Mouse (Mus musculus): ENCODE results near the gene Fbf1. TPM values are rescaled to one million over a fixed set of nuclear protein-coding genes. Genes with fewer than 3 reads are reported as not detected.
A peak's percentile ranks its signal among the peaks of the same experiment; 100 is the strongest.

The Fbf1 gene
- polyA plus RNA-seq (2014; fragmentation: Nextera tagmentation; extraction: Ambion mirVana) = 27.7 and 28.5 TPM in 2 replicates

DNA sequence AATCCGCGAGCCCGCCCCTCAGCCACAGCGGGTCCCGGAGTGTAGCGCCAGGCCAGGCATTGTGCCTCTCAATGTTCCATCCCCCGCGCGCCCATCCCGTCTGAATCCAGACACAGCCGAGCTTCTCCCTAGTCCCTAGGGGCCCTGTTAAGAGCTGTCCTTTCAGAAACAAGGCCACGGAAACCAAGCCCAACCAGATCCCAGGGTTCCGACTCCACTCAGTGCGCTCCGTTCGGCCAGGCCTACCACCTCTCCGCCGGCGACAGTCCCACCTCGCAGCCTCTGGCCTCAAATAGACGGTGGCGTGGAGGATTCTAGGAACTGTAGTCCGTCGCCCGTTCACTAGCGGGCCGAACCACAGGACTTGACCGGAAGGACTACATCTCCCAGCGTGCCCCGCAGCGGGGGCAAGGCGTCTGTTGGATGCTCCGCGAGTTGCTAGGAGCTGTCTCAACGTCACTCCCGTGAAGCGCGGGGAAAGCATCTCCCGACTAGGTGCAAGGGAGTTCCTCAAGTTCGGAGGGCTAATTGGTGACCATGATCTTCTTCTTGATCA lies at the start of gene Fbf1:
TSS of gene Fbf1 (minus strand) at position 283 of the 556 bp plus-strand sequence.
- DNase-seq (ENCODE audit: low spot score) = peak; percentile 99
- H3K9ac ChIP-seq (ENCODE audit: low read depth, low read length) = peak within 1 kb of the TSS; percentile 86
- under 1% methylated on average over 39 of the region's 40 CpGs for WGBS
- ATAC-seq (ENCODE audit: low read depth) = peak; percentile 98
- no peaks in the 10 kb centered on the region for H3K9me3 ChIP-seq (ENCODE audit: control insufficient read depth, low read length)
- peak within 1 kb of the TSS; percentile 79 for H3K4me3 ChIP-seq (ENCODE audit: low read depth, low read length)
- H3K4me2 ChIP-seq (ENCODE audit: low read depth, low read length) = peak within 1 kb of the TSS; percentile 81
- H3K4me1 ChIP-seq (ENCODE audit: control insufficient read depth, insufficient read depth, low read length) = peaks cover 11% of the 10 kb centered on the region; the same call in 1 of the 2 replicates
- peaks cover 48% of the 10 kb centered on the region for H3K36me3 ChIP-seq (ENCODE audit: control insufficient read depth, insufficient read depth, low read length)
- peak within 1 kb of the TSS; percentile 95 for H3K27ac ChIP-seq (replicated peaks; ENCODE audit: low read depth, low read length)
- no peaks in the 10 kb centered on the region for H3K27me3 ChIP-seq (replicated peaks; ENCODE audit: control insufficient read depth, insufficient read depth, low read length)

DNA sequence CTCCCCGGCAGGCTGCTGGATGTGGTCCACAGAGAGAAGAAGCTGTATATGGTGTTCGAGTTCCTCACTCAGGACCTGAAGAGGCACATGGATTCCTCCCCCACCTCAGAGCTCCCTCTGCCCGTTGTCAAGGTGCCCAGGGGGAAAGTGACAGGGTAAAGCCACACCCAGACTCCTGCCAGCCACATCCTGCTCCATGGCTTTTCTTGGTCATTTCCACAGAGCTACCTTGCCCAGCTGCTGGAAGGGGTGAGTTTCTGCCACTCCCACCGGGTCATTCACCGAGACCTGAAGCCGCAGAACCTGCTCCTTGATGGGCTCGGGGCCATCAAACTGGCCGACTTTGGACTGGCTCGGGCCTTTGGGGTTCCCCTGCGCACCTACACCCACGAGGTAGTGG lies 48.6 kb upstream of the Fbf1 start:
- 85% methylated on average over 11 of the region's 11 CpGs for WGBS
- ATAC-seq (ENCODE audit: low read depth) (no peak), DNase-seq (ENCODE audit: low spot score) (no peak)
- Histone ChIP-seq H3K4me3 (ENCODE audit: low read depth, low read length) (no peak overlapping the region), H3K9me3 (ENCODE audit: control insufficient read depth, low read length) (peaks cover 4% of the 10 kb centered on the region; the same call in 1 of the 2 replicates), H3K36me3 (ENCODE audit: control insufficient read depth, insufficient read depth, low read length) (no peaks in the 10 kb centered on the region), H3K4me1 (ENCODE audit: control insufficient read depth, insufficient read depth, low read length) (peaks cover 8% of the 10 kb centered on the region), H3K27ac (replicated peaks; ENCODE audit: low read depth, low read length) (no peak overlapping the region), H3K9ac (ENCODE audit: low read depth, low read length) (no peak overlapping the region), H3K4me2 (ENCODE audit: low read depth, low read length) (no peak overlapping the region), H3K27me3 (replicated peaks; ENCODE audit: control insufficient read depth, insufficient read depth, low read length) (peaks cover 7% of the 10 kb centered on the region; the same call in 1 of the 2 replicates)

DNA sequence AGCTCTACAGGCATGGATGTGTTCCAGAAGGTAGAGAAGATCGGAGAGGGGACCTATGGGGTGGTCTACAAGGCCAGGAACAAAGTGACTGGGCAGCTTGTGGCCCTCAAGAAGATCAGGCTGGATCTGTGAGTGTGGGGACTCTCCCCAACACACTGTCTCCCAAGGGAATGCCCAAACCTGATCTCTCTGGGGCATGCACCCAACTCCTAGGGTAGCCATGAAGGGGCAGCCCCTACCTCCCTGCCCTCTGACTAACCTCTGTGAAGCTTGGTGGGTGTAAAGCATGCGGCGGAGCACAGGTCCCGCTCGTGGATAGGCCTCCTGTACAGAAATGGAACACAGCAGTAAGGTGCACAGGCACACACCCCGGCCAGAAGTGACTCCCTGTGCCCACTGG lies 48.0 kb upstream of the Fbf1 start:
- H3K36me3 ChIP-seq (ENCODE audit: control insufficient read depth, insufficient read depth, low read length) = no peaks in the 10 kb centered on the region
- WGBS = 83% methylated on average over 6 of the region's 6 CpGs
- no peak overlapping the region for H3K9ac ChIP-seq (ENCODE audit: low read depth, low read length)
- no peak overlapping the region for H3K4me2 ChIP-seq (ENCODE audit: low read depth, low read length)
- ATAC-seq (ENCODE audit: low read depth) (no peak), DNase-seq (ENCODE audit: low spot score) (no peak)
- H3K4me1 ChIP-seq (ENCODE audit: control insufficient read depth, insufficient read depth, low read length) = peaks cover 8% of the 10 kb centered on the region
- H3K9me3 ChIP-seq (ENCODE audit: control insufficient read depth, low read length) = no peaks in the 10 kb centered on the region
- 0 out of 2 replicates have a peak, but pooled peaks cover under 1% of the 10 kb centered on the region for H3K27me3 ChIP-seq (replicated peaks; ENCODE audit: control insufficient read depth, insufficient read depth, low read length)
- H3K27ac ChIP-seq (replicated peaks; ENCODE audit: low read depth, low read length) = no peak overlapping the region
- no peak overlapping the region for H3K4me3 ChIP-seq (ENCODE audit: low read depth, low read length)

DNA sequence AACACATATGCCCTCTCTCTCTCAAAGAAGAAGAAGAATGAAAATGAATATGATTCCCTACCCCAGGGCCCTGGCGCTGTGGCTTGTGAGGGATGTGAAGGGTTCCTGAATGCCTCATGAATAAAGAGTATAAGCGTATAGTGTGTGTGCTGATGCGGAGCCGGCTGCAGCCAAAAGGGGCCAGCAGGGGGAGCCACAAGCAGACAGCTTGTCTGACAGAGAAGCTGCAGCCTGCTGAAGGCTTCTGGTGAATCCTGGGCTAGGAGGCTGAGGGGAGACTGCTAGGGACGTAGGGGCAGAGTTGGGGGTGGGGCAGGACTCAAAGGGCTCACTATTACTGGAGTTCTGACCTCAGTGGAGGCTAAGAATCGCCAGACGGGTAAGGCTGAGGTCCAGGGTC lies 47.2 kb upstream of the Fbf1 start:
- Histone ChIP-seq H3K9ac (ENCODE audit: low read depth, low read length) (no peak overlapping the region), H3K27me3 (replicated peaks; ENCODE audit: control insufficient read depth, insufficient read depth, low read length) (no peaks in the 10 kb centered on the region), H3K9me3 (ENCODE audit: control insufficient read depth, low read length) (no peaks in the 10 kb centered on the region), H3K4me1 (ENCODE audit: control insufficient read depth, insufficient read depth, low read length) (peaks cover 8% of the 10 kb centered on the region), H3K36me3 (ENCODE audit: control insufficient read depth, insufficient read depth, low read length) (no peaks in the 10 kb centered on the region), H3K27ac (replicated peaks; ENCODE audit: low read depth, low read length) (no peak overlapping the region), H3K4me3 (ENCODE audit: low read depth, low read length) (no peak overlapping the region), H3K4me2 (ENCODE audit: low read depth, low read length) (no peak overlapping the region)
- no peak for DNase-seq (ENCODE audit: low spot score)
- no peak for ATAC-seq (ENCODE audit: low read depth)
- WGBS = 70% methylated on average over 7 of the region's 7 CpGs

DNA sequence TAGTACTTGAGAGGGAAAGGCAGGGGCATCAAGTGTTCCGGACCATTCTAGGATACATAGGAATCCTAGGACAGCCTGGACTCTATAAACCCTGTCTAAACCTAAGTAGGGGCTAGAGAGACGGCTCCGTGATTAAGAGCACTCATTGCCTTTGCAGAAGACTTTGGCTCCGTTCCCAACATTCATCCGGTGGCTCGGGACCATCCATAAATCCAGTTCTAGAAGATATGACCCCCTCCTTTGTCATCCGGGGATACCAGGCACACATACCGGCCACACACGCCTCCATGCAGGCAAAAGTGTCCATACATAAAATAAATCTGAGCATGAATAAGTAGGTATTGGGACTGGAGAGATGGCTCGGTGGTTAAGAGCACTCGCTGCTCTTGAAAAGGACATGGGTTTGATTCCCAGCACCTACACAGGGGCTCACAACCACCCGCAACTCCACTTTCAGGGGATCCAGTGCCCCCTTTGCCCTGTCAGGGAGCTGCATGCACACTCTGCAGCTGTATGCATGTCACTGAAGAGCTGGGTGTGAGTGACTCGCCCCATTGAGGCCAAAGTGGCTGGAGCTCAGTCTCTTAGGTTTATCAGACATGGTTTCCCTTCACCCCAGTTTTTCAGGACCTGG lies 46.0 kb upstream of the Fbf1 start:
- no peaks in the 10 kb centered on the region for H3K36me3 ChIP-seq (ENCODE audit: control insufficient read depth, insufficient read depth, low read length)
- ATAC-seq (ENCODE audit: low read depth) = no peak
- no peaks in the 10 kb centered on the region for H3K27me3 ChIP-seq (replicated peaks; ENCODE audit: control insufficient read depth, insufficient read depth, low read length)
- H3K4me2 ChIP-seq (ENCODE audit: low read depth, low read length) = no peak overlapping the region
- H3K27ac ChIP-seq (replicated peaks; ENCODE audit: low read depth, low read length) = no peak overlapping the region
- 0 out of 2 replicates have a peak, but pooled peaks cover under 1% of the 10 kb centered on the region for H3K4me1 ChIP-seq (ENCODE audit: control insufficient read depth, insufficient read depth, low read length)
- no peak overlapping the region for H3K9ac ChIP-seq (ENCODE audit: low read depth, low read length)
- H3K4me3 ChIP-seq (ENCODE audit: low read depth, low read length) = no peak overlapping the region
- DNase-seq (ENCODE audit: low spot score) = no peak
- WGBS = 90% methylated on average over 13 of the region's 13 CpGs
- H3K9me3 ChIP-seq (ENCODE audit: control insufficient read depth, low read length) = no peaks in the 10 kb centered on the region

DNA sequence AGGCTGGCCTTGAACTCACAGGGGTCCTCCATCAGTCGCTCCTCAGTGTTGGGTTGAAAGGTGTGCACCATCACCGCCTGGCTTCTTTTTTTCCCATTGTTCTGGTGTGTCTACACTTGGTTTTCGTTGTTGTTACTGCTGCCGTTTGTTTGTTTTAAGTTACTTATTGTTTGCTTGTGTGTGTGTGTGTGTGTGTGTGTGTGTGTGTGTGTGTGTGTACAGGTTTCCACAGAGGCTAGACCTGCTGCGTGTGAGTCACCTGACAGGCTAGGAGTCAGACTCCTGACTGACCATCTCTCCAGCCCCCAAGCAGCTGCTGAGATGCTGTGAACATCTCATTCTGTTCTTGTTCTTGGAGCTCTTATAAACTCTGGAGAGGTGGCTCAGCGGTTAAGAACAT lies 44.9 kb upstream of the Fbf1 start:
- Histone ChIP-seq H3K4me3 (ENCODE audit: low read depth, low read length) (no peak overlapping the region), H3K9ac (ENCODE audit: low read depth, low read length) (no peak overlapping the region), H3K4me2 (ENCODE audit: low read depth, low read length) (no peak overlapping the region), H3K27ac (replicated peaks; ENCODE audit: low read depth, low read length) (no peak overlapping the region), H3K36me3 (ENCODE audit: control insufficient read depth, insufficient read depth, low read length) (0 out of 2 replicates have a peak, but pooled peaks cover 2% of the 10 kb centered on the region), H3K9me3 (ENCODE audit: control insufficient read depth, low read length) (no peaks in the 10 kb centered on the region), H3K27me3 (replicated peaks; ENCODE audit: control insufficient read depth, insufficient read depth, low read length) (no peaks in the 10 kb centered on the region), H3K4me1 (ENCODE audit: control insufficient read depth, insufficient read depth, low read length) (no peaks in the 10 kb centered on the region)
- DNase-seq (ENCODE audit: low spot score) (no peak), ATAC-seq (ENCODE audit: low read depth) (no peak)
- WGBS = 92% methylated on average over 6 of the region's 6 CpGs

DNA sequence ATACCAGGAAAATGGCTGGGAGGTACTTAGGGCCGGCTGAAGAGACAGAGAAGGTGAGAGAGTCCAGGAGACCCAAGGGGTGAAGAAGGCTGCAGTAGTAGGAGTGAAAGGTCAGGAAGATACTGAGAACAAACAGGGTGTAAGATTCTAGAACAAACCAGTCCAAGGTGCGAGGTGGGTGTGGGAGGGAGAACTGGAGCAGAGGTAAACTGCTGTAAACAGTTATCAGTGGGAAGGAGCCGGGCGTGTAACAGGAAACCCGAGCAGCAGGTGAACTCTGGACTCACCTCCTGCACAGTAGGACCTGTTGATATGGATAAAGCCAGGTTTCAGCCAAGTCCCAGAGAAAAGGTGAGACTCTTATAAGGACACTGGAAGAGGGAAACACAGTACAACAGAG lies 42.7 kb upstream of the Fbf1 start:
- no peak for DNase-seq (ENCODE audit: low spot score)
- no peak overlapping the region for H3K4me2 ChIP-seq (ENCODE audit: low read depth, low read length)
- H3K27me3 ChIP-seq (replicated peaks; ENCODE audit: control insufficient read depth, insufficient read depth, low read length) = no peaks in the 10 kb centered on the region
- H3K36me3 ChIP-seq (ENCODE audit: control insufficient read depth, insufficient read depth, low read length) = peaks cover 24% of the 10 kb centered on the region
- no peak overlapping the region for H3K27ac ChIP-seq (replicated peaks; ENCODE audit: low read depth, low read length)
- 67% methylated on average over 5 of the region's 5 CpGs for WGBS
- no peak for ATAC-seq (ENCODE audit: low read depth)
- no peak overlapping the region for H3K4me3 ChIP-seq (ENCODE audit: low read depth, low read length)
- no peaks in the 10 kb centered on the region for H3K4me1 ChIP-seq (ENCODE audit: control insufficient read depth, insufficient read depth, low read length)
- H3K9me3 ChIP-seq (ENCODE audit: control insufficient read depth, low read length) = no peaks in the 10 kb centered on the region
- no peak overlapping the region for H3K9ac ChIP-seq (ENCODE audit: low read depth, low read length)

DNA sequence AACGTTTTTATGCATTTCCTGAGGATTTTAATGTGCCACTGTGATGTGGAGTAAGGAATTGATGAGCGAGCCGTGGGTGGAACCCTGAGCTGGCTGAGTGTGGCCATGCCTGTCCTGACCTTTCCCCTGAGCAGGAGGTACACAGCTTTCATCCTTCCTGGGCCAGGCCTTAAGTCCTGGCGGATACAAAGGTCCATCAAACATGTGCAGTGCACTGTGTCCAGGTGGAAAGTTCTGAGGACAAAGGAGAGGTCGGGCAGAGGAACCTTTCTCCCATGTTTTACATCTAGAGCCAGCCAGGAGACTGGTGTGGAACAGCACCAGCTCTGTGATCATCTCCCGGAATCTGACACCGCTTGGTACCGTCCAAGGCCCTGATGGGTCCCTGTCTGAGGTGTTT lies 41.3 kb upstream of the Fbf1 start:
- H3K4me2 ChIP-seq (ENCODE audit: low read depth, low read length) = no peak overlapping the region
- H3K27me3 ChIP-seq (replicated peaks; ENCODE audit: control insufficient read depth, insufficient read depth, low read length) = no peaks in the 10 kb centered on the region
- H3K27ac ChIP-seq (replicated peaks; ENCODE audit: low read depth, low read length) = no peak overlapping the region
- no peak for ATAC-seq (ENCODE audit: low read depth)
- no peak for DNase-seq (ENCODE audit: low spot score)
- H3K9me3 ChIP-seq (ENCODE audit: control insufficient read depth, low read length) = no peaks in the 10 kb centered on the region
- no peak overlapping the region for H3K9ac ChIP-seq (ENCODE audit: low read depth, low read length)
- peaks cover 32% of the 10 kb centered on the region for H3K36me3 ChIP-seq (ENCODE audit: control insufficient read depth, insufficient read depth, low read length)
- WGBS = 79% methylated on average over 8 of the region's 8 CpGs
- H3K4me3 ChIP-seq (ENCODE audit: low read depth, low read length) = no peak overlapping the region
- no peaks in the 10 kb centered on the region for H3K4me1 ChIP-seq (ENCODE audit: control insufficient read depth, insufficient read depth, low read length)

DNA sequence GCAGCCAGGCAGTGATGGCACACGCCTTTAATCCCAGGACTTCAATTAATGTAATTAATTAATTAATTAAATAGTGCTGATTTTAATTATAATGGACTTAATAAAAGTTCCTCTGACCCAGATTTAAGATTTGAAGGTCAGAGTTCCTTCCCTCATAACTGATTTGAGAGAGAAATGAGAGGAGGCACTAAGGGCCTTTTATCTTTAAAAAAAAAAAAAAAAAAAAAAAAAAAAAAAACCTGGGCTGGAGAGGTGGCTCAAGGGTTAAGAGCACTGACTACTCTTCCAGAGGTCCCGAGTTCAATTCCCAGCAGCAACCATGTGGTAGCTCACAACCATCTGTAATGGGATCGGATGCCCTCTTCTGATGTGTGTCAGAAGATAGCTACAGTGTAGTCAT lies 40.7 kb upstream of the Fbf1 start:
- no peaks in the 10 kb centered on the region for H3K4me1 ChIP-seq (ENCODE audit: control insufficient read depth, insufficient read depth, low read length)
- ATAC-seq (ENCODE audit: low read depth) (no peak), DNase-seq (ENCODE audit: low spot score) (no peak)
- no peak overlapping the region for H3K9ac ChIP-seq (ENCODE audit: low read depth, low read length)
- WGBS = 82% methylated on average over 3 of the region's 3 CpGs
- peaks cover 32% of the 10 kb centered on the region for H3K36me3 ChIP-seq (ENCODE audit: control insufficient read depth, insufficient read depth, low read length)
- H3K27ac ChIP-seq (replicated peaks; ENCODE audit: low read depth, low read length) = no peak overlapping the region
- no peak overlapping the region for H3K4me3 ChIP-seq (ENCODE audit: low read depth, low read length)
- H3K9me3 ChIP-seq (ENCODE audit: control insufficient read depth, low read length) = no peaks in the 10 kb centered on the region
- H3K27me3 ChIP-seq (replicated peaks; ENCODE audit: control insufficient read depth, insufficient read depth, low read length) = no peaks in the 10 kb centered on the region
- no peak overlapping the region for H3K4me2 ChIP-seq (ENCODE audit: low read depth, low read length)

All from embryonic facial prominence, embryonic 14.5 days (tissue).